Mouse (Mus musculus): ENCODE data around the gene 2900026A02Rik.

DNA sequence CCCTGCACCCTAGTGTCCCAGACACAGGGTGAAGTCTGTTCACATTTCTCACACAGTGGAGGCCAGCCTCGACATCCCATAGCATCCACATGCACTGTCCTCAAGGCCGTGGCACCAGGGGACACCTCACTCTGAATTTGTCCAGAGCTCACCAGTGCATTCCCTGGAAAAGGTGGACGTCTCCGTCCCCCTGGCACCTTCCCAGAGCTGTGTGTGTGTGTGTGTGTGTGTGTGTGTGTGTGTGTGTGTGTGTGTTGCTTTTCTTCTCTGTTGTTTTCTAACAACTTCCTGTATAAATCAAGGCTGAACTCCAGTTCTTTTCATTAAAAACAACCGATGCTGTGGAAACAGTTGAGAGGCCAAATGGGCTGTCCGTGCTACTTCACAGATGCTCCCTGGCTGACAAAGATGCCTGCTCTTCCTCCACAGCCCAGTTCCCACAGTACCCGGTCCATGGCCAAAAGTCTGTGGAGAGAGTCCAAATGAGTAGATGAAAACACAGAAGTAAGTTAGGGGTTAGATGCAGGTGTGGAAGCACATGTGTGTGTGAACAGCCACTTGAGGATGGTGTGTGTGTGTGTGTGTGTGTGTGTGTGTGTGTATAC lies 170.4 kb downstream of the 2900026A02Rik start:
- TF ChIP-seq CTCF (IDR thresholded peaks at IDR 0.05; ENCODE audit: low read depth): no peak
- TF ChIP-seq EP300 (IDR thresholded peaks at IDR 0.05; ENCODE audit: low read depth): no peak
